Mouse (Mus musculus): ENCODE data around the gene Ttc30a2. TPM values are rescaled to one million over a fixed set of nuclear protein-coding genes. Genes with fewer than 3 reads are reported as not detected.

The Ttc30a2 gene
- total RNA-seq (2023) = 1 to 10 TPM in 1 of 2 experiments, under 1 TPM in 1; 0.46 to 1.1 TPM

DNA sequence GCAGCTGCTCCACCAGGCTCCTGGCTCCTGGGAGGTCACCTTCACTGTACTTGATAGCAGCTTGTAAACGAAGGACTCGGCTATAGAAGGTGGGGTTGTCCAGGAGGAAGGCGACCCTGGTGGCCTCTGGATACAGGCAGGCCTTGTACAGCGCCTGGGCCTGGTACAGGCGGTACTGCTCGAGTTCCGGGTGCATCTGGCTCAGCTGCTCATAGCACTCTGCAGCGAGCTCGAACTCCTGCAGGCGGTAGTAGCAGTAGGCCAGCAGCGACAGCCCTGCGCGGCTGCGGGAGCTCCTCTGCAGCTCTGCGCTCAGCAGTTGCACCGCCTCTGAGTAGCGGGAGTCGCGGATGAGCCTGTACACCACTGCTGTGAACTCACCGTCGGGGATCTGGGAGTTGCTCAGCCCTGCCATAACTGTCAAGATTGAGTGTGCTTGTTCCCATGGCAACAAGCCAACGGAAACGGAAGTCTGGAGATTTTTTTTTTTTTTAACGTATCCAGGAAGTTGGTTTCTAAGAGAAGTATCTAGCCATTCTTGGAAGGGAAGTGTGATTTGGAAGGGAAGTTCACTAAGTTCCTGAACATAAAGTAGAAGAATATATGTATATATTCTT, at the start of gene Ttc30a2:
TSS of gene Ttc30a2 (minus strand) at position 419 of the 617 bp plus-strand sequence.

DNA sequence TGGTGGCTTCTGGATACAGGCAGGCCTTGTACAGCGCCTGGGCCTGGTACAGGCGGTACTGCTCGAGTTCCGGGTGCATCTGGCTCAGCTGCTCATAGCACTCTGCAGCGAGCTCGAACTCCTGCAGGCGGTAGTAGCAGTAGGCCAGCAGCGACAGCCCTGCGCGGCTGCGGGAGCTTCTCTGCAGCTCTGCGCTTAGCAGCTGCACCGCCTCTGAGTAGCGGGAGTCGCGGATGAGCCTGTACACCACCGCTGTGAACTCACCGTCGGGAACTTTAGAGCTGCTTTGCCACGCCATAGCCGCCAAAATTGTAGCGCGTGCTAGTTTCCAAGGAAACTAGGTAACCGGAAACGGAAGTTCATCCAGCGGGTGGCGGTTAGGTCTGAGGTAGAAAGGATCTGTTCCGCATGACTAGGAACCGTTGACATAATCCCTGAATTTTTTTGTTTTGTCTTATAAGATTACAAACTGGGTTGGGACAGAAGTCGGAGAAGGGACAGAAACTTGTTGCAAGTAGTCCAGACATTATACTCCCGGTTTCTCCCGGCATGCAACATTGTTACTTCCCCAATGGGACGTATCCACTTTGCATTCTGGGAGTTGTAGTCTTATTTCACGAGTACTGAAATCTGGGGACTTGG, 3.6 kb upstream of the Ttc30a2 start, which contains the start of gene Ttc30a1:
TSS of gene Ttc30a1 (minus strand) at position 528 of the 642 bp plus-strand sequence.

GRCm38 (mm10) chr2:75938117-75939063, 39.6 kb downstream of the Ttc30a2 start, which contains the start of gene Ttc30b:
TSS of gene Ttc30b (minus strand) at chr2:75938585.

Other genes starting within 250 kb of the Ttc30a2 start
- 100 to 1,000 TPM in 1 of 2 experiments, 10 to 100 TPM in 1; 90.8 to 107 TPM for gene Agps, start 146.0 kb downstream of the Ttc30a2 start, total RNA-seq (2023)
- gene Ttc30b, start 39.6 kb downstream of the Ttc30a2 start, total RNA-seq (2023) = 1 to 10 TPM; 2.1 to 2.6 TPM
- gene Ttc30a1, start 3.8 kb upstream of the Ttc30a2 start, total RNA-seq (2023) = 1 to 10 TPM in 1 of 2 experiments, under 1 TPM in 1; 0.99 to 1.4 TPM